8 mouse cellular contexts compared by ENCODE assay signal in genomic region chr10:126900821-126901487, GRCm38 (mm10). TPM values are rescaled to one million over a fixed set of nuclear protein-coding genes. Genes with fewer than 3 reads are reported as not detected.
A peak's percentile ranks its signal among the peaks of the same experiment; 100 is the strongest.
DNase-seq lines count a peak whose midpoint lies in the region; ATAC-seq lines count a peak whose summit lies in the region.

Gene Atp23, minus strand, starts transcription at chr10:126901355.

- peak; percentile 87 for ATAC-seq in heart, embryonic 15.5 days (replicated peaks; ENCODE audit: insufficient number of reproducible peaks, insufficient read depth, low FRiP score, low read depth)
- ATAC-seq in liver, embryonic 12.5 days, result peak; percentile 78

- peak; percentile 83 to 93 for DNase-seq in CD8-positive naive resting alpha-beta T cell, adult 2 months (ENCODE audit: low read depth in 2 of 2, low spot score in 2 of 2)
- peak; percentile 64 for DNase-seq in c-Kit-positive CD71-negative TER-119-negative erythroid progenitor cells, embryonic 14.5 days (ENCODE audit: low read depth)
- DNase-seq in forebrain, embryonic 10.5 days (ENCODE audit: extremely low spot score, low spot score), result peak; percentile 93
- DNase-seq in kidney, postnatal 14 days, result peak; percentile 95
- DNase-seq in naive thymus-derived CD4-positive, alpha-beta T cell, adult 2 months (ENCODE audit: low read depth), result peak; percentile 88
- peak; percentile 90 for DNase-seq in splenic B cell, adult 2 months (ENCODE audit: low read depth, low spot score)

- peak within 1 kb of the TSS; percentile 97 for H3K4me2 ChIP-seq in heart, embryonic 15.5 days
- H3K4me2 ChIP-seq in liver, embryonic 12.5 days, result peak within 1 kb of the TSS; percentile 97

- H3K27me3 ChIP-seq in forebrain, embryonic 10.5 days (ENCODE audit: poor library complexity, severe bottlenecking), result no peaks in the 10 kb centered on the region
- no peaks in the 10 kb centered on the region for H3K27me3 ChIP-seq in heart, embryonic 15.5 days
- no peaks in the 10 kb centered on the region for H3K27me3 ChIP-seq in liver, embryonic 12.5 days (replicated peaks)
- no peaks in the 10 kb centered on the region; the same call in 1 of the 2 replicates for H3K27me3 ChIP-seq in splenic B cell, adult 2 months (ENCODE audit: control insufficient read depth, insufficient read depth, low read length, poor library complexity, severe bottlenecking)

- H3K4me1 ChIP-seq in forebrain, embryonic 10.5 days, result peaks cover 26% of the 10 kb centered on the region
- H3K4me1 ChIP-seq in heart, embryonic 15.5 days (replicated peaks), result peaks cover 15% of the 10 kb centered on the region
- peaks cover 28% of the 10 kb centered on the region for H3K4me1 ChIP-seq in liver, embryonic 12.5 days

- peak within 1 kb of the TSS; percentile 79 for H3K9ac ChIP-seq in heart, embryonic 15.5 days
- H3K9ac ChIP-seq in liver, embryonic 12.5 days, result peak within 1 kb of the TSS; percentile 77

- H3K36me3 ChIP-seq in forebrain, embryonic 10.5 days (replicated peaks), result peaks cover 24% of the 10 kb centered on the region
- peaks cover 6% of the 10 kb centered on the region; the same call in 1 of the 2 replicates for H3K36me3 ChIP-seq in heart, embryonic 15.5 days
- peaks cover 19% of the 10 kb centered on the region for H3K36me3 ChIP-seq in liver, embryonic 12.5 days
- no peaks in the 10 kb centered on the region; the same call in 1 of the 2 replicates for H3K36me3 ChIP-seq in splenic B cell, adult 2 months (ENCODE audit: control insufficient read depth, insufficient read depth, low read length, poor library complexity, severe bottlenecking)

- under 1% methylated on average over 56 of the region's 56 CpGs for WGBS in forebrain, embryonic 10.5 days
- under 1% methylated on average over 55 of the region's 56 CpGs for WGBS in heart, embryonic 15.5 days
- under 1% methylated on average over 50 of the region's 56 CpGs for WGBS in liver, embryonic 12.5 days (ENCODE audit: insufficient replicate concordance)

- H3K27ac ChIP-seq in forebrain, embryonic 10.5 days, result peak within 1 kb of the TSS; percentile 86
- H3K27ac ChIP-seq in heart, embryonic 15.5 days, result peak within 1 kb of the TSS; percentile 71
- H3K27ac ChIP-seq in liver, embryonic 12.5 days, result peak within 1 kb of the TSS; percentile 60

- H3K9me3 ChIP-seq in forebrain, embryonic 10.5 days, result no peaks in the 10 kb centered on the region
- H3K9me3 ChIP-seq in heart, embryonic 15.5 days (replicated peaks), result no peaks in the 10 kb centered on the region
- H3K9me3 ChIP-seq in liver, embryonic 12.5 days (replicated peaks), result 0 out of 2 replicates have a peak, but pooled peaks cover 3% of the 10 kb centered on the region

- H3K4me3 ChIP-seq in forebrain, embryonic 10.5 days, result peak within 1 kb of the TSS; percentile 72
- peak within 1 kb of the TSS; percentile 76 for H3K4me3 ChIP-seq in heart, embryonic 15.5 days
- peak within 1 kb of the TSS; percentile 70 for H3K4me3 ChIP-seq in liver, embryonic 12.5 days

RNA-seq across cellular contexts. Expression of gene Atp23, which starts in this region (rescaled TPM):
- polyA plus RNA-seq in forebrain, embryonic 10.5 days (2016; fragmentation: Nextera tagmentation; extraction: Ambion mirVana), result 19.9 and 21.2 TPM in 2 replicates
- 9.1 and 9.8 TPM in 2 replicates for polyA plus RNA-seq in heart, embryonic 15.5 days (2015; fragmentation: Nextera tagmentation; extraction: Ambion mirVana)
- polyA plus RNA-seq in liver, embryonic 12.5 days (2016; fragmentation: Nextera tagmentation; extraction: Ambion mirVana), result 13.9 and 14.4 TPM in 2 replicates

Comparison
In these comparisons a context has a peak if more than half of its experiments do, and no peak if none do; other contexts are left out.
1. Peak in every context shown above with its lines: DNase-seq, ATAC-seq, H3K4me3 ChIP-seq and H3K27ac ChIP-seq.